Mouse (Mus musculus) retina, postnatal 1 day (tissue): ENCODE data around the gene Nt5c3b.

Experiments used
- DNase-seq: peaks from one replicate; pipeline ENCODE4 v3.0.0-alpha.2; 2012

Nt5c3b gene

GRCm38 (mm10) chr11:100441797-100442196, at the start of gene Nt5c3b, which contains the start of gene Klhl10:
Gene Nt5c3b (minus strand): TSS chr11:100441808.
Gene Klhl10 (plus strand): TSS chr11:100441917.
- no peak for DNase-seq

GRCm38 (mm10) chr11:100490951-100491350, 49.3 kb upstream of the Nt5c3b start:
- peak; percentile 16 for DNase-seq

- peak; percentile 63 for DNase-seq
Observed at GRCm38 (mm10) chr11:100485801-100486538, 44.4 kb upstream of the Nt5c3b start.

GRCm38 (mm10) chr11:100484461-100484860, 42.9 kb upstream of the Nt5c3b start:
- no peak for DNase-seq

- DNase-seq, result no peak
Observed at GRCm38 (mm10) chr11:100479152-100479551, 37.5 kb upstream of the Nt5c3b start.

- no peak for DNase-seq
Observed at GRCm38 (mm10) chr11:100476281-100476680, 34.7 kb upstream of the Nt5c3b start.

GRCm38 (mm10) chr11:100472935-100473295, 31.3 kb upstream of the Nt5c3b start:
- no peak for DNase-seq

GRCm38 (mm10) chr11:100472197-100472934, 30.8 kb upstream of the Nt5c3b start, which contains the start of gene Klhl11:
Gene Klhl11 (minus strand): TSS chr11:100472741.
- DNase-seq, result peak; percentile 95

GRCm38 (mm10) chr11:100471352-100472196, 30.0 kb upstream of the Nt5c3b start:
- peak; percentile 31 for DNase-seq

- DNase-seq, result no peak
Observed at GRCm38 (mm10) chr11:100465833-100466232, 24.2 kb upstream of the Nt5c3b start.

GRCm38 (mm10) chr11:100465229-100465792, 23.7 kb upstream of the Nt5c3b start:
- DNase-seq, result no peak

- no peak for DNase-seq
Observed at GRCm38 (mm10) chr11:100462699-100463098, 21.1 kb upstream of the Nt5c3b start.

- DNase-seq, result no peak
Observed at GRCm38 (mm10) chr11:100457711-100458110, 16.1 kb upstream of the Nt5c3b start.

GRCm38 (mm10) chr11:100457247-100457646, 15.6 kb upstream of the Nt5c3b start:
- DNase-seq, result no peak

- DNase-seq, result no peak
Observed at GRCm38 (mm10) chr11:100442625-100443024, 1.0 kb upstream of the Nt5c3b start.

- DNase-seq, result peak; percentile 91
Observed at GRCm38 (mm10) chr11:100440691-100441522, 701 bp downstream of the Nt5c3b start.

GRCm38 (mm10) chr11:100437901-100438300, 3.7 kb downstream of the Nt5c3b start:
- no peak for DNase-seq

GRCm38 (mm10) chr11:100435678-100436246, 5.8 kb downstream of the Nt5c3b start:
- DNase-seq, result no peak

GRCm38 (mm10) chr11:100432002-100432401, 9.6 kb downstream of the Nt5c3b start:
- no peak for DNase-seq

- DNase-seq, result no peak
Observed at GRCm38 (mm10) chr11:100430052-100430451, 11.6 kb downstream of the Nt5c3b start.

- no peak for DNase-seq
Observed at GRCm38 (mm10) chr11:100428612-100429199, 12.9 kb downstream of the Nt5c3b start.
